8 mouse cellular contexts compared by ENCODE assay signal in the genomic region with DNA sequence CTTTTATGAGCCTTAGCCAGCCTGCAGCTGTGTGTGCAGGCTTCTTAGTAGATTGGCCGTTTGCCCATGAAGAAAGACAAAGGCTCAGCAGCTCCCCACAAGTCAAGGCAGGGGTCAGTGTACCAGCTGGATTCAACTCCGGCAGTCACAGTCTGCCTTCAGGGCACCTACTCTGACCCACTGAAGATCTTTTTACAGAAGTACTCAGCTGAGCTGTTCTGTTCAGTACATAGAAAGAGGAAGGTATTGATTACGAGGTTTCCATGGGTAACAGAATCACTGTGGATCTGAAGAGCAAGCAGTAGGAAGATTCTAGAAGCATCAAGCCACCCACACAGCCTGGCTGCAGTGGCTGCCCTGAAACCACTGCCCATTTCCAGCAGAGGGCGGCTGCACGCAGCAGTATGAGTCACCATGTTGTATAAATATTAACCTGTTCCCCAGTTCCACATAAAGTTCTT.
DNase-seq lines count a peak whose midpoint lies in the region; ATAC-seq and TF ChIP-seq lines count a peak whose summit lies in the region.

No protein-coding gene starts in this region.

- H3K4me1 ChIP-seq in cerebellum, adult 2 months (ENCODE audit: control insufficient read depth, insufficient read depth, low read length) = no peaks in the 10 kb centered on the region
- H3K4me1 ChIP-seq in midbrain, postnatal 0 days (ENCODE audit: insufficient read depth, low read length) = no peaks in the 10 kb centered on the region

- no peaks in the 10 kb centered on the region for H3K27me3 ChIP-seq in cerebellum, adult 2 months (ENCODE audit: control insufficient read depth, insufficient read depth, low read length)
- H3K27me3 ChIP-seq in midbrain, postnatal 0 days (ENCODE audit: insufficient read depth, low read length) = no peaks in the 10 kb centered on the region

- no peaks in the 10 kb centered on the region for H3K9me3 ChIP-seq in midbrain, postnatal 0 days (ENCODE audit: low read length)

- WGBS in cerebellum, adult 2 months = 17% methylated on average over 5 of the region's 5 CpGs
- 8% methylated on average over 5 of the region's 5 CpGs for WGBS in large intestine, adult 2 months
- WGBS in midbrain, postnatal 0 days = 42% methylated on average over 5 of the region's 5 CpGs

- H3K36me3 ChIP-seq in midbrain, postnatal 0 days (ENCODE audit: insufficient read depth, low read length) = peaks cover 19% of the 10 kb centered on the region

- H3K27ac ChIP-seq in cerebellum, adult 2 months (ENCODE audit: insufficient read depth, low read length) = no peak overlapping the region
- no peak overlapping the region for H3K27ac ChIP-seq in midbrain, postnatal 0 days (ENCODE audit: low read depth, low read length)

- TF ChIP-seq POLR2A in cerebellum, adult 2 months (IDR thresholded peaks at IDR 0.05; ENCODE audit: borderline replicate concordance, insufficient read depth, low read length) = no peak

- peak; percentile 36 for DNase-seq in ovary, adult 18-20 months (ENCODE audit: low spot score)
- DNase-seq in ovary, postnatal 10 days (ENCODE audit: low spot score) = no peak
- peak; percentile 38 to 41 for DNase-seq in cerebellum, adult 2 months
- peak; percentile 13 for DNase-seq in forelimb bud, embryonic 11.5 days (ENCODE audit: low read depth, low spot score)
- DNase-seq in large intestine, adult 2 months (ENCODE audit: low read depth, low spot score) = peak; percentile 19
- DNase-seq in midbrain, postnatal 0 days (ENCODE audit: low spot score) = peak; percentile 75
- no peak for DNase-seq in thymus, postnatal 4 days
- no peak for DNase-seq in thymus, postnatal 14 days

- ATAC-seq in midbrain, postnatal 0 days (ENCODE audit: low FRiP score) = peak; percentile 84

- H3K9ac ChIP-seq in midbrain, postnatal 0 days (replicated peaks; ENCODE audit: low read length, poor library complexity, severe bottlenecking) = no peak overlapping the region

- no peak overlapping the region for H3K4me2 ChIP-seq in midbrain, postnatal 0 days (ENCODE audit: low read depth, low read length, poor library complexity, severe bottlenecking)

- TF ChIP-seq CTCF in cerebellum, adult 2 months (IDR thresholded peaks at IDR 0.05; ENCODE audit: borderline replicate concordance, insufficient read depth, low read depth, low read length) = peak; percentile 73
- TF ChIP-seq CTCF in midbrain, postnatal 0 days (IDR thresholded peaks at IDR 0.05) = peak; percentile 83

- H3K4me3 ChIP-seq in cerebellum, adult 2 months (replicated peaks; ENCODE audit: insufficient read depth, low read depth, low read length) = no peak overlapping the region
- H3K4me3 ChIP-seq in midbrain, postnatal 0 days (ENCODE audit: low read depth, low read length) = no peak overlapping the region

Comparison
In these comparisons a context has a peak if more than half of its experiments do, and no peak if none do; other contexts are left out.
1. DNase-seq: peak in ovary, adult 18-20 months (single experiment), cerebellum, adult 2 months (2 of 2), forelimb bud, embryonic 11.5 days (single experiment), large intestine, adult 2 months (single experiment) and midbrain, postnatal 0 days (single experiment); none in ovary, postnatal 10 days (single experiment), thymus, postnatal 4 days (single experiment) and thymus, postnatal 14 days (single experiment).